Mouse (Mus musculus): ENCODE results near the gene Asphd1.
A peak's percentile ranks its signal among the peaks of the same experiment; 100 is the strongest.

- TF ChIP-seq CTCF (IDR thresholded peaks at IDR 0.05; ENCODE audit: insufficient read depth, low read length) (peak; percentile 67), POLR2A (IDR thresholded peaks at IDR 0.05; ENCODE audit: borderline replicate concordance, extremely low read depth, low read depth, low read length) (no peak)
Observed at GRCm38 (mm10) chr7:126946530-126946929, 2.9 kb downstream of the Asphd1 start.
